Mouse (Mus musculus) liver, embryonic 13.5 days (tissue): ENCODE measurements around the gene H2-Oa. TPM values are rescaled to one million over a fixed set of nuclear protein-coding genes. Genes with fewer than 3 reads are reported as not detected.

Experiments used
- ATAC-seq: fragments of 200-750 bp; cut with Nextera tagmentation; 2 replicates; pipeline ENCODE4 v1.8.0; 2017; ENCODE audit warnings: low read depth, mild to moderate bottlenecking, moderate number of reproducible peaks, moderate library complexity
- DNase-seq: peaks from one replicate; pipeline ENCODE4 v3.0.0; 2022
- H3K27ac ChIP-seq: fragments of 300-500 bp; sonication (generic); 2 replicates; pipeline ENCODE4 v1.5.1; 2015; ENCODE audit warnings: moderate library complexity, mild to moderate bottlenecking, inconsistent platforms
- H3K27me3 ChIP-seq: fragments of 300-500 bp; sonication (generic); 2 replicates; pipeline ENCODE4 v1.6.1; 2015; ENCODE audit warnings: mild to moderate bottlenecking, inconsistent platforms
- H3K36me3 ChIP-seq: fragments of 300-500 bp; sonication (generic); 2 replicates; pipeline ENCODE4 v1.6.1; 2015; ENCODE audit warnings: mild to moderate bottlenecking, inconsistent platforms
- H3K4me1 ChIP-seq: fragments of 300-500 bp; sonication (generic); replicated peaks from 2 replicates; pipeline ENCODE4 v1.6.1; 2015; ENCODE audit warnings: inconsistent platforms
- H3K4me2 ChIP-seq: fragments of 300-500 bp; sonication (generic); 2 replicates; pipeline ENCODE4 v1.6.1; 2015; ENCODE audit warnings: inconsistent platforms, mild to moderate bottlenecking, moderate library complexity
- H3K4me3 ChIP-seq: fragments of 300-500 bp; sonication (generic); replicated peaks from 2 replicates; pipeline ENCODE4 v1.5.1; 2015; ENCODE audit warnings: mild to moderate bottlenecking, inconsistent platforms
- H3K9ac ChIP-seq: fragments of 300-500 bp; sonication (generic); 2 replicates; pipeline ENCODE4 v1.6.1; 2015; ENCODE audit warnings: mild to moderate bottlenecking, inconsistent platforms
- H3K9me3 ChIP-seq: fragments of 300-500 bp; sonication (generic); replicated peaks from 2 replicates; pipeline ENCODE4 v1.6.1; 2016; ENCODE audit warnings: inconsistent platforms
- WGBS: fragments of 180-500 bp; shearing (Covaris S2); methylation state at CpG from one replicate; pipeline ENCODE4 v1.1.7; 2015; ENCODE audit not compliant: insufficient replicate concordance; 5-methylcytosine and 5-hydroxymethylcytosine counted together
- polyA plus RNA-seq: library from polyadenylated mRNA; unstranded; fragments of >200 nt; fragmentation: Nextera tagmentation; extraction: Ambion mirVana; gene quantifications from 2 replicates; pipeline ENCODE4 v1.2.1, GENCODE M21; 2015

H2-Oa gene
- polyA plus RNA-seq, 1 experiment from 2014 or later = 0.41 TPM

DNA sequence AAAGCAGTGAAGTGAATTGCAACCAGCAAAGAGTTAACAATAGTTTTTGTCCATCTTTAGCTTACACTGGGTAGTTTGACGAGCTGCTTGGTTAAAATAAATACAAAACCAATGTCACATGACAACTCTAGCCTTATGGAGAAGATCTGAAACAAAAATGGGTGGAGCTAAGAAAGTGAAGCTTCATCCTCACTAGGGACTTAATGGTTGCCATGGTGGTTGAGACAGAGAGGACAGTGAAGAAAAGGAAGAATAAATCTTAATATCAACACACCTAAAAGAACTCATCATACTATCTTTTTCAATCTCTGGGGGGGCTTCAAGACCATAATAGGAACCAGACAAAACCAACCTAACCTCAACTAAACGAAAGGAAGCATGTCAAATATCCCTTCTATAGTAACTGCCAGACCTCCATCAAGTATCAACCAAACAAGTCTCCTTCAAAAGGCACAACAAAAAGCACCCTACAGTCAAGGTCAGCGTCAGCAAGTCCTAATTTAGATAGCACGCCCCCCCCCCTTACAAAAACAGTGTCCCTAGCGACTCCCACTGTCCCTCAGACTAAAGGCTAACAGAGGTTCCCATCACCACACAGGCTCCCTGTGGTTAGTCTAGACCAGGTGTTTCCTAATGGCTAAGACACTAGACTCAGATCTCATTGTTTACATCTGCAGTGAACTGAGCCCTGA lies 25.4 kb downstream of the H2-Oa start:
- Histone ChIP-seq H3K4me2 (peak overlapping the region; percentile 92), H3K27ac (peak overlapping the region; percentile 89), H3K4me3 (peak overlapping the region; percentile 100), H3K4me1 (peaks cover 40% of the 10 kb centered on the region), H3K9ac (peak overlapping the region; percentile 99), H3K9me3 (no peaks in the 10 kb centered on the region), H3K27me3 (no peaks in the 10 kb centered on the region), H3K36me3 (peaks cover 64% of the 10 kb centered on the region)
- WGBS = 2% methylated on average over 5 of the region's 5 CpGs
- no peak for ATAC-seq
- DNase-seq = no peak

DNA sequence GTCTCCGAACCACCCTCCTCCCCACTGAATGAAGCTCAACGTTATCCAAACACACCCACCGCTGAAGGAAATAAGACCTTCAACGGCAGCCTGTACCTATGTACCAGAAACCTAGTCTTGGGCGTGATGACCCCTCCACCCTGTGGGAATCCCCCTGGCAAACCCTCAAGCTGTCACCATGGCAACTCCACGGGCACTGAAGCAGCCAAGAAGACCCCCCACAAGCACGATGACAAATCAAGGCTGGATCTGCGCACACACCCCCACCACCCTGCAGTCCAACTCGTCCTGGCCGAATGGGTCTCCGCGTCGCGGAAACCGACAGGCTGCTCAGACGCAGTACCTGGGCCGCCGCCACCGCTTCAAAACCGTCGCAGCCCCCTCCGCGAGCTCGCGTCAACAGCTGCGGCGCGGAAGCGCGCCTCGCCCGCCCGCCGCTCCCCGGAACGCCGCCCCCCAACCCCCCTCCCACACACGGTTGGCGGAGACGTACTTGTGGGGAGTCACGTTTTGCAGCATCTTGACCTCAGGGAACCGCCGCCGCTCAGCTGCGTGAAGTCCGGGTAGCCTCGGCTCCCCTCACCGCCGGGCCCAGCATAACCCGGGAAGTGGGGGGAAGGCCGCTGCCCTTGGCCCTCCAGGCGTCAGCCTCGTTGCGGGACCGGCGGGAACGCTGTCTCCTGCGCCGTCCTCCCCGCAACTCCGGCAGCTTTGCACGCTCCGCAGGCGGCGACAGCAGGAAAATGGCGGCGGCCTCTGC lies 26.2 kb downstream of the H2-Oa start:
- Histone ChIP-seq H3K36me3 (peaks cover 57% of the 10 kb centered on the region), H3K27me3 (no peaks in the 10 kb centered on the region), H3K9me3 (no peaks in the 10 kb centered on the region), H3K4me2 (peak overlapping the region; percentile 92), H3K9ac (peak overlapping the region; percentile 99), H3K4me3 (peak overlapping the region; percentile 100), H3K27ac (peak overlapping the region; percentile 89), H3K4me1 (peaks cover 47% of the 10 kb centered on the region)
- no peak for ATAC-seq
- under 1% methylated on average over 67 of the region's 67 CpGs for WGBS
- no peak for DNase-seq

DNA sequence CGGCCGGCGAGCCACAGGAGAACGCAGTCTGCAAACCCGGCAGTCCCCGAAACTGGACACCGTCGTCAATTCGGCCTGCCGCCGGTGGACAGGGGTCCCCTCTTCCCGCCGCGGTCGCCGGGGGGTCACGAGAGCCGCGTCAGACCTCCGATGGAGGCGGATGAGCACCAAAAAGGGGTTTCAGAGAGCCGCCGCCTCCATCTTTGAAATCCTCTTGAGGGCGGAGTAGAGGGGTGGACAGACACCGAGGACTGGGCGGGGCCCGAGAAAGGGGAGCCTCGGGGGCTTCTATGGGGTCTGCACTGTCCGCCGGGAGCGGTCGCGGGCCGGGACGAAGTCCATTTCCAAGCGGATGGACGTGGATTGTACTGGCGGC lies 26.7 kb downstream of the H2-Oa start:
- peak overlapping the region; percentile 92 for H3K4me2 ChIP-seq
- peak overlapping the region; percentile 89 for H3K27ac ChIP-seq
- peak overlapping the region; percentile 100 for H3K4me3 ChIP-seq
- peak; percentile 32 for ATAC-seq
- peak overlapping the region; percentile 99 for H3K9ac ChIP-seq
- H3K9me3 ChIP-seq = no peaks in the 10 kb centered on the region
- H3K27me3 ChIP-seq = no peaks in the 10 kb centered on the region
- WGBS = 0% methylated on average over 38 of the region's 38 CpGs
- H3K36me3 ChIP-seq = peaks cover 51% of the 10 kb centered on the region
- DNase-seq = no peak
- H3K4me1 ChIP-seq = peaks cover 49% of the 10 kb centered on the region

- H3K27me3 ChIP-seq = no peaks in the 10 kb centered on the region
- peak within 1 kb of the TSS; percentile 100 for H3K4me3 ChIP-seq
- under 1% methylated on average over 95 of the region's 96 CpGs for WGBS
- DNase-seq (peak; percentile 98), ATAC-seq (peak; percentile 74)
- H3K4me1 ChIP-seq = peaks cover 55% of the 10 kb centered on the region
- H3K36me3 ChIP-seq = peaks cover 44% of the 10 kb centered on the region
- no peaks in the 10 kb centered on the region for H3K9me3 ChIP-seq
- H3K9ac ChIP-seq = peak within 1 kb of the TSS; percentile 99
- H3K4me2 ChIP-seq = peak within 1 kb of the TSS; percentile 99
- H3K27ac ChIP-seq = peak within 1 kb of the TSS; percentile 100
These were observed 27.4 kb downstream of the H2-Oa start, which contains the start of gene H2-DMa for GRCm38 (mm10) chr17:34119249-34120179. Gene H2-DMa, plus strand, starts transcription at chr17:34119541.

- H3K4me2 ChIP-seq = peak overlapping the region; percentile 99
- H3K27ac ChIP-seq = peak overlapping the region; percentile 100
- under 1% methylated on average over 39 of the region's 42 CpGs for WGBS
- H3K4me3 ChIP-seq = peak overlapping the region; percentile 100
- peaks cover 56% of the 10 kb centered on the region for H3K4me1 ChIP-seq
- peak overlapping the region; percentile 98 for H3K9ac ChIP-seq
- no peaks in the 10 kb centered on the region for H3K27me3 ChIP-seq
- peaks cover 37% of the 10 kb centered on the region for H3K36me3 ChIP-seq
- peak; percentile 66 for DNase-seq
- no peak for ATAC-seq
- H3K9me3 ChIP-seq = no peaks in the 10 kb centered on the region
These were observed 28.1 kb downstream of the H2-Oa start for GRCm38 (mm10) chr17:34120180-34120723.

DNA sequence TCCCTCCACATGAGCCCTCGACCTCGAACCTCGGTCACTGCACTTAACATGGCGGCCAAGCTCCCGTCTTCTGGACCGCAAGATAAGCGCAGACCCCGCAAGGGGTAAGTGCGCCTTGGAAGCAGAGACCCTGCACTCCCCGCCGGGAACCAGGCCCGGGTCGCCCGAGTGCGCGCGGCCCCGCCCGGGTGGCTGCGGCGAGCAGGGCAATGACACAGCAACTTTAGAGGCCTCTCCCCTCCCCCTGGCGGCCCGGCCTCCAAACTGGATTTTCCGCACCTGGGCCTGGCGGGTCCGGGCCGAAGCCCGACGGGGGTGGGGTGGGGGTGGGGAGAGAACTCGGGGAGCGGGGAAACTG lies 28.7 kb downstream of the H2-Oa start:
- peak overlapping the region; percentile 98 for H3K9ac ChIP-seq
- H3K36me3 ChIP-seq = peaks cover 35% of the 10 kb centered on the region
- peaks cover 54% of the 10 kb centered on the region for H3K4me1 ChIP-seq
- under 1% methylated on average over 31 of the region's 31 CpGs for WGBS
- DNase-seq (peak; percentile 82), ATAC-seq (peak; percentile 33)
- no peaks in the 10 kb centered on the region for H3K27me3 ChIP-seq
- H3K4me3 ChIP-seq = peak overlapping the region; percentile 100
- peak overlapping the region; percentile 99 for H3K4me2 ChIP-seq
- H3K27ac ChIP-seq = peak overlapping the region; percentile 100
- no peaks in the 10 kb centered on the region for H3K9me3 ChIP-seq

DNA sequence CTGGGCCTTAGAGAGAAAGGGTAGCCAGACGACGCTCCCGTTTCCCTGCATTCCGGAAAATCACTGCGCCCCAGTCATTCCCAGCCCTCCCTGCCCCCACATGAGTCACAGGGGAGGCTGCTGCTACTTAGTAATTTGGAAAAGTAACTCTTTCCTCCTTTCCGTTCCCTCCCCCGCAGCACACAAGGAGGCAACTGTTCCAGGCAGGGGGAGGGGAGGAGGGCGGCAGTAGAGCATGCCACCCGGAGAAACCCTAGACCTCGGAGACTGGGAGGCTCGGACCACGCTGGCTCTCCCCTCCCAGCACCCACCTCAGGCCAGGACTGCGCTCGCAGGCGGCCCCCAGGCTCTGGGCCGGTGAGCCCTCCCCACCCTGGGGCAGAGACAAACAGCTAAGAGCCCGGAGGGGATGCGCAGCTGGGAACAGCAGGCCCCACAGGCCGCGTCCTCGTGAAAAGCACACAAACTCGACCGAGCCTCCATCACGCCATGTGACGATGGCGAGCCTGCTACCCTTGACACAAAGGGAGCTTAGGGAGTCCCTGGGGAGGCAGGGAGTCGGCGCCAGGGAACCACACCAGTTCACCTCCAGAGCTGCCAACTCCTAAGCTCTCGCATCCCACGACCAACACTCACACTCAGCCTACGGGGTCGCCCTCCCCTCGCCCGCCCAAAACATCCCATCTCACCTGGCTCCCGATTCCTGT lies 29.2 kb downstream of the H2-Oa start:
- under 1% methylated on average over 33 of the region's 35 CpGs for WGBS
- ATAC-seq = peak; percentile 2; the same call in 1 of the 2 replicates

DNA sequence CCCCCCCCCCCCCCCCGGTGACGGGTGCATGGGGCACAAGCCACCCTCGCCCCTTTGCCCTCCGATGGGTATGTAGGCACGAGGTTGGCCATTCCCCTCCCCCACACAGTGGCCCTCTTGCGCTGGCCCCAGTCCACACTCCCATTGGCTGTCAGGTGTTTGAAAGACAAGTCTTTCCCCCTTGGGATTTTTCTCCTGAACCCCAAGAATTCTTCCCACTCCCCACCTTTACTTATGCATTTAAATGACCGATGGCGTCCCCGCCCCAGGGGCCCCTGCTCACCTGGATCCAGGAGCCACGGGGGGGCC lies 29.7 kb downstream of the H2-Oa start:
- H3K9me3 ChIP-seq = no peaks in the 10 kb centered on the region
- H3K4me1 ChIP-seq = peaks cover 52% of the 10 kb centered on the region
- H3K27me3 ChIP-seq = no peaks in the 10 kb centered on the region
- no peak for ATAC-seq
- peak overlapping the region; percentile 99 for H3K4me2 ChIP-seq
- H3K36me3 ChIP-seq = peaks cover 25% of the 10 kb centered on the region
- H3K9ac ChIP-seq = peak overlapping the region; percentile 98
- peak; percentile 53 for DNase-seq
- WGBS = under 1% methylated on average over 9 of the region's 10 CpGs
- peak overlapping the region; percentile 100 for H3K4me3 ChIP-seq
- peak overlapping the region; percentile 100 for H3K27ac ChIP-seq

More for the DNA sequence above, 29.2 kb downstream of the H2-Oa start:
- H3K36me3 ChIP-seq = peaks cover 31% of the 10 kb centered on the region
- DNase-seq = peak; percentile 58
- H3K27ac ChIP-seq = peak overlapping the region; percentile 100
- H3K4me3 ChIP-seq = peak overlapping the region; percentile 100
- H3K27me3 ChIP-seq = no peaks in the 10 kb centered on the region
- H3K9ac ChIP-seq = peak overlapping the region; percentile 98
- H3K4me2 ChIP-seq = peak overlapping the region; percentile 99
- H3K9me3 ChIP-seq = no peaks in the 10 kb centered on the region
- H3K4me1 ChIP-seq = peaks cover 52% of the 10 kb centered on the region

DNA sequence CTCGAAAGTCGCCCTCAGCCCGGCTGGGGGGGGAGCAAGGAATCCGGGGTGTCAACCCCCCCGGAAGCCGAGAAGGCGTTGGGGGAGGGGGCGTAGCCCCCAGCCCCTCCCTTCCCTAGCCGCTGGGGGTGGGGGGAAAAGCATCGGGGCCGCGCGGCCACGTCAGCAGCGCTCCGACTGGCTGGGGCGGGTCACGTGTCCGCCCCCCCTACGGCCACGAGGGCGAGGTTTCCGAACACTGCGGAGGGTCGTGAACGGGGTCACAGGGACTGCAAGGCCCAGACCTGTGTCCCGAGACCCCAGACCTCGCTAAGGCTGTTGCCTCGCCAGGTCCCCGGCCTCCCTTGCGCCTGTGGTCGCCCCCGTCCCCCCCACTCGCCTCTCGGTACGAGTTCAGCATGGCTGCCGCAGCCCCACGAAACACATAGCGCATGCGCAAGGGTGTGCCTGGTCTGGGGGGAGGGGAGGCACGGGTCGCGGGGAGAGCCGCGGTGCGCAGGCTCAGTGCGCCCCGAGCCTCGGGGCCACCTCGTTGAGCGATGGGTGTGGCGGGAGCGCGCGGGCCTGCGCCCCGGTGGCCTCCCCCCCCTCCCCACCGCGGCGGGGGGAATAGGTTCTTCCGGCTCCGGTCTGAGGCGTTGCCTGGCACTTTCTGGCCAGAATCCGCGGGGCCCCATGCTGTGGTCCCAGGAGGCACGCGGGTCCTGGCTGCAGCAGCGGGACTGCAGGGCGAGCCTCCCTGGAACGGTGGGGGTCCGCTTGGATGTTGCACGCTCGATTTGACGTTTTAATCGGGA lies 30.2 kb downstream of the H2-Oa start, which contains the start of gene Brd2:
Gene Brd2, minus strand, starts transcription at position 447 of the 797 bp plus-strand sequence.
- ATAC-seq (peak; percentile 62), DNase-seq (peak; percentile 95)
- H3K27me3 ChIP-seq = no peaks in the 10 kb centered on the region
- H3K4me3 ChIP-seq = peak within 1 kb of the TSS; percentile 100
- H3K4me2 ChIP-seq = peak within 1 kb of the TSS; percentile 99
- WGBS = under 1% methylated on average over 59 of the region's 75 CpGs
- peak within 1 kb of the TSS; percentile 98 for H3K9ac ChIP-seq
- peaks cover 52% of the 10 kb centered on the region for H3K4me1 ChIP-seq
- no peaks in the 10 kb centered on the region for H3K9me3 ChIP-seq
- peaks cover 20% of the 10 kb centered on the region for H3K36me3 ChIP-seq
- peak within 1 kb of the TSS; percentile 100 for H3K27ac ChIP-seq

GRCm38 (mm10) chr17:34123111-34123510 lies 31.0 kb downstream of the H2-Oa start:
- H3K9ac ChIP-seq = peak overlapping the region; percentile 98
- H3K27ac ChIP-seq = peak overlapping the region; percentile 100
- H3K9me3 ChIP-seq = no peaks in the 10 kb centered on the region
- WGBS = 0% methylated on average over 7 of the region's 7 CpGs
- no peak for ATAC-seq
- no peak for DNase-seq
- H3K4me2 ChIP-seq = peak overlapping the region; percentile 99
- peak overlapping the region; percentile 100 for H3K4me3 ChIP-seq
- peaks cover 3% of the 10 kb centered on the region for H3K27me3 ChIP-seq
- H3K4me1 ChIP-seq = peaks cover 59% of the 10 kb centered on the region
- peaks cover 14% of the 10 kb centered on the region for H3K36me3 ChIP-seq
